Mouse (Mus musculus) c-Kit-positive CD71-positive TER-119-negative erythroid progenitor cells, embryonic 14.5 days (primary cell): ENCODE data around the gene Sftpa1.

Experiments used
- DNase-seq: peaks from one replicate; pipeline ENCODE4 v3.0.0-alpha.2; 2013; ENCODE audit warnings: low read depth

The Sftpa1 gene

GRCm38 (mm10) chr14:41131540-41131939, at the start of gene Sftpa1:
Gene Sftpa1, plus strand, starts transcription at chr14:41131782.
- no peak for DNase-seq

DNA sequence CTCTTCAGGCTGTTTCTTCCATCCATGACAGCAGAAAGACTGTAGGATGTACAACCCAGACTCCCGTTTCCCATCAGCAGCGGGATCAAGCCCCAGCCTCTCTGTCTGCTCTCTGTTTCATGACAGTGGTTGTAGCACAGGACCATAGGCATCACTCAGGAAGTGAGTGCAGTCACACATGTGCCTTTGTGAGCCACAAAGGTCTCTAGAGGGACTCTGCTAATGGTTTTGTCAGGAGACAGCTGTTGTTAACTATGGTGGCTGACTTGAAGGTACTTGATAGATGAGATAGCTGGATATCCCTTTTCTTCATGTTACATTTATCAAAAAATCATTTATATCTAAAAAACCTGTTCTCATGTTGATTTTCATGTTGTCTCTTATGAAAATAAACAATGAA, 49.2 kb upstream of the Sftpa1 start:
- DNase-seq = no peak

- DNase-seq = no peak
These were observed 44.1 kb upstream of the Sftpa1 start for GRCm38 (mm10) chr14:41087509-41087908.

GRCm38 (mm10) chr14:41090777-41091176, 40.8 kb upstream of the Sftpa1 start:
- DNase-seq = peak; percentile 23

DNA sequence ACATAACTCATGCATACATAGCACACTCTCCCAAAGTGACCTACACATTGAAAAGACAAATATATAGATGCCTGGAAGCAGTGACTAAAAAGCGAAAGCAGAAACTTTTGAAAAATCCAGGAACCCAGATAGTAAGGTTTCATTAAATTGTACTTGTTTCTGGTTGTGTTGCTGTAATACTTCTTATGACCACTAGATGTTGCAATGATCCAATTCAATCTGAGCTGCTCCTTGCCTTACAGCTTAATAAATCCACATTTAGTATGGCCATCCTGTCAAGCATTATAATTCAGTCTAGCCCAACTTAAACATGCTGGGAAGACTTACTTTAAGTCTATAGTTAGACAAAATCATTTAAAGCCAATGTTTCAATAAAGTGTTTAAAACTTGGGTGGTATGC, 37.5 kb upstream of the Sftpa1 start:
- DNase-seq = no peak

GRCm38 (mm10) chr14:41096296-41096860, 35.2 kb upstream of the Sftpa1 start:
- no peak for DNase-seq

DNA sequence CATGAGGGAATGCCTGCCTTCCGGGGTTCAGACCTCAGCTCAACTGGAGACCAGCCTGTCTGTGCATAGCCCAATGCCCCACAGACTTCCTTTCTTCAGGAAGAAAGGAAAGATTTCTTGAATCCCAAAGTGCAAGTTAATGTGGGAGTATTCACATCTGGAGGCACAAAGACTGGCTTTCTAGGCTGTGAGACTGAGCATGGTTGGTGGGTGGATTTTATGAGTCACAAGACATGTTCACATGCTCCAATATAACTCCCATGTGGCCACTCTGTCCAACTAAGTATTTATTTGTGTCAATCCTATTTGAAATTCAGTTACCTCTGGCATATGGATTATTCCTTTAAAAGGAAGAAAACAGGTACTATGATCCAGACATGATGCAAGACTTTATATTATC, 32.9 kb upstream of the Sftpa1 start:
- no peak for DNase-seq

DNA sequence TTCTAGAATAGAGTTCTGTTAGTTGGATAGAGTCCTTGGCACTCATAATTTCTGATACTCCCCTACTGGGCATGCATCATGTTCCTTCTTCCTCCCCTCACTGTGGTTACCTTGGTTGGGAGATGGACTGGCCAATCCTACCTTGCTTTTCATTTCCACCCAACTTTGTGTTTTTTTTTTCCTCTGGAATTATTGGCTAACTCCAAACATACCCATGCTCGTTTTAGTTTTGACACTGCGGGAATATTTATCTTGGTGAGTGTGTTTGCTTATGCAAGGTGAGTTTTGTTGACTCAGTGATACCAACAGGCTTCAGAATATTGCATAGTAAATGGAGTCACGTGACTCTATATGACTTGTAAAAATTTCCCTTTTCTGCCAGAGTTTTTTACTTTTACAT, 30.9 kb upstream of the Sftpa1 start:
- no peak for DNase-seq

DNA sequence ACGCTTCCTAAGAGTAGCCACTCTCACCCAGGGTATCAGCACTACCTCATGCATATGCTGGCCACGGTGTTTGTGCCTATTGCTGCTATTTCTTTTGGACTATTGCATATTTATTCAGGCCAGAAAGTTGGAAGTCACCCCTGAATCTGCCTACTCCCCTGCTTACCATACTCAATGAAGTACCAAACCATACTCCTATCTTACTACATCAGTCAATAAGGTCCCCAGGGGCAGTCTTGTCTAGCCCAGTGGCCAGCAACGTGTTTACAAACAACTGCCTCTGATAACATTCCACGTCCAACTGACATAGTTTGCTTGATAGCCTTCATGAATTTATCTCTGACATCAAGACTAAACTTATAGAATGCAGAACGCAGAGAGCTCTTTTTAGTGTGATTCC, 30.3 kb upstream of the Sftpa1 start:
- DNase-seq = no peak

- DNase-seq = no peak
These were observed 29.3 kb upstream of the Sftpa1 start for GRCm38 (mm10) chr14:41102269-41102668.

DNA sequence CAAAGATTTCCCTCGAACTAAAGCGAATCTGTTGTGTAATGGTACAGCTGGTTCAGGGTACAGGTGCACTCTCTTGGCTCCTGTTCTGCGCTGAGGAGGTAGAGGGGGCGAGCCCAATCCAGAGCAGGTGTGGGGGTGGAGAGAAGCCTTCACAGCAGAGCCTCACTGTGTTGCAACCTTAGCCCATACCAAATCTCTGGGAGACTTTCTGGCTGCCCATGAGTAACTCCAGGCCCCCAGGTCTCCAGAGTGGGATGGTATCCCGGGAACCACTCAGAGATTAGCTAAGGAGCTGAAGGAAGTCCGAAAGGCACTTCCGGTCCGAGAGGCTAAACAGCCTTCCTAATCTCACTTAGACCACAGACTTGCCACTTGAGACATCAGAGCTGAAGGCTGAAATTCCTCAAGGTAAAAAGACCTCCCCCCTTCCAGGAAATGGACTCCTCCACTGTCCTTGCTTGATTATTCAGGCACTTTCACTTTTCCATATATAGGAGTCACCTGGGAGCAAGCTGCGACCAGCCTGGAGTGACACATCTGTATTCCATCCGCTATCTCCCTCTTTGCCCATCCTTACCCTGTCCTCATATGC, 26.6 kb upstream of the Sftpa1 start, which contains the start of gene Mat1a:
TSS of gene Mat1a (plus strand) at position 183 of the 592 bp plus-strand sequence.
- DNase-seq = no peak

GRCm38 (mm10) chr14:41111031-41111668, 20.4 kb upstream of the Sftpa1 start:
- no peak for DNase-seq

DNA sequence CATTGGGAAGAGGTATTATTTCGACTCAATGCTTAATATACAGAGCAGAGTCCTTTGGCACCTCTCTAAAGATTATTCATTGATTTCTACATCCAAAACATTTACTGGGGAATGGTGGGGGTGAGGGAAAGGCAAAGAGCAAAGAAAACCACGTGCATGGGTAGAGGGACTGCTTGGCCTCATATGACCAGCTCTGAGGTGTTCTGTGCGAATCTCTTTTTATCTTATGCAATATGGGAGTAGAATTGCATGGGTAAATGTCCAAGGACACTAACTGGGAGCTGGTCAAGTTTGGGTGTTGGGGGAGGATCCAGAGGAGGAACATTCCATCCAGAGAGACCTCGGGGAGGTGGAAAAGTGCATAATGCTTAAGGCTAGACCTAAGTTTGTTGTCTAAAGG, 18.6 kb upstream of the Sftpa1 start:
- DNase-seq = no peak

DNA sequence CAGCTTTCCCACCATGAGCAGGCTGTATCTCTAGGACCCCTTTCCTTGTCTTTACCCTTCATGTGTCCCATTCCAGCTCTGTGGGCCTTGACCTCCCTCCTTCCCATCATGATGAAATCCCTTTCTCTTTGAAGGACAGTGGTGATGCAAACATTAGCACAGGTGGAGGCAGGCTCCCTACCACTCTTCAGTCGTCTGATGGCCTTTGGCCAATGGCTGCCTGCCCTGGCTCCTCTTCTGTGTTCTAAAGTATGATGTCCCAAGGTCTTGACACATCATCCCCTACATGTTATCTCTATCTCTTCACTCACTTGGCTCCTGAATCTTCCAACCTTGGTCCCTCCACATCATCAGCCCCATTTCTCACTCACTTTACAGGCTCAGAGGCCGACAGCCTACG, 15.3 kb upstream of the Sftpa1 start:
- no peak for DNase-seq

- DNase-seq = no peak
These were observed 6.9 kb upstream of the Sftpa1 start for GRCm38 (mm10) chr14:41124683-41125082.

DNA sequence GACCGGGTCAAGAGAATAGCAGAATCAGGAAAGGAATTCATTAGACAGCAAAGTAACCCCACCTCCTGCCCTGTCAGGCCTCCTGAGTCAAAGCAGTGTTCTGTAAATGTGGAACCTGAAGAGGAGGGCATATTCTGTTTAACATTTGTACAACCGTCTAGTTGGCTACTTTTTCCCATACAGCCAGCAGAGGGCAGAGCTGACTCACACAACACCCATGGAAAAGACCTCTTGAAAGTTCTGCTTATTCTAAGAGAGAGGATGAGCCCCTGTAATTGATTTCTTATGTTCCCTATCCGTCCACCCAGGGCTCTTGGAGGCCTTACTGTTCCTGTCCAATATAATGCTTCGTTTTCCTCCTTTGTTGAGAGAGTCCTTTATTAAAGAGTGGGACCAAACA, 3.6 kb upstream of the Sftpa1 start:
- no peak for DNase-seq

- DNase-seq = no peak
These were observed 5.4 kb downstream of the Sftpa1 start for GRCm38 (mm10) chr14:41137006-41137405.

DNA sequence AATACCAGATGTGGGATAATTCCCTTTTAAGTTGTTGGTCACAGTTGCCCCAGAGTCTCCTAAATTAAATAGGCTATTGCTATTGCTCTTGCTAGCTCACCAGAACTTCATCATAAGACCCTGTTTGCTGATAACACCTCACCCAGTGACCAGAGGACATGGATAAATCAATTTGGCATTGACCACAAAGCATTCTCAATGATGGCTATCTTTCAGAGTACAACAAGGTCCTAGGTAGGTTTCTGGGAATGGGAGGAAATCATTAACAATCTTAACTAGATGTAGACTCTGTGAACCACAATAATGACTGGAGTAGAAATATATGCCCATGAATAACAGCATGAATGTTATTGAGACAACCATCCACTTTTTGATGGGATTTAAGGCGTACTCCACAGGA, 9.1 kb downstream of the Sftpa1 start:
- DNase-seq = no peak

DNA sequence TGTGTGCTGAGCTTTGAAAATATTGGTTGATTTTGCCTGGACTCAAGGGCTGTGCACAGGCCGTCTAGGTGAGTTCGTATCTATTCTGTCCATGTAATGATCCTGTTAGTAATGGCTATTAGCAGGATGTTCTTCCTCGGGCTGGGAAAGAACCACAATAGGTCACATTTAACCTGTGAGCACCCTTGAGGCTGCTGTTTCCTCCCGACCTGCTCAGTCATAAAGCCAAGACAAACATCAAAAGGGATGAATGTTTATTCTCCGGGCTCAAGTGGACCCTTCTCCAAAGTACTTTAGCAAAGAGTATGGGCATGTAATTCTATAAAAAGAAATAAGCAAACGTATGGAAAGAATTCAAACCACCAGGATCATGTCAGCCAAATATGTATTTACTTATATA, 14.5 kb downstream of the Sftpa1 start:
- DNase-seq = no peak

GRCm38 (mm10) chr14:41146922-41147321, 15.3 kb downstream of the Sftpa1 start:
- no peak for DNase-seq

GRCm38 (mm10) chr14:41147356-41147755, 15.8 kb downstream of the Sftpa1 start:
- no peak for DNase-seq

- DNase-seq = no peak
These were observed 19.8 kb downstream of the Sftpa1 start, which contains the start of gene Mbl1 for GRCm38 (mm10) chr14:41151220-41151898. Gene Mbl1, plus strand, starts transcription at chr14:41151458.

DNA sequence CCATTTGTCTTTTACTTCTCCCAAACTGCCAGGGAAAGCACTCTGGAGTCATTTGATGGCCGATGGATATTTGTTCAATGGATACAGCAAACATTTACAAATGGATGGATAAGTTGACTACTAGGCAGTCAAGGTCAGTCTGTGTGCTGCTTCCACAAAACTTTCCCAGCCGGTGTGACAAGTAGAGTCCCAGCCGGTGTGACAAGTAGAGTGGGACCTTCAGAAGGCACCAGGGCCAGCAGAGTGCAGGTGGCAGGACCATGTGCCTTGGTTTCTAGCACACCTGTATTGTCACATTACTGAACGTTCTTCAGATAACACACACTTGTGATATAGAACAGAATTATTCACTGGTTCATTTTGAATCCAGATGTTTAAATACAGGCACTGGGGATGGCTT, 28.5 kb downstream of the Sftpa1 start:
- DNase-seq = no peak
